Mouse (Mus musculus) kidney, embryonic 16.5 days (tissue): ENCODE data around the gene Git2. TPM values are rescaled to one million over a fixed set of nuclear protein-coding genes. Genes with fewer than 3 reads are reported as not detected.

Experiments used
- ATAC-seq: fragments of 200-750 bp; cut with Nextera tagmentation; 2 replicates; pipeline ENCODE4 v1.8.0; 2017; ENCODE audit warnings: moderate TSS enrichment; ENCODE audit not compliant: low FRiP score, low TSS enrichment
- H3K27ac ChIP-seq: fragments of 300-500 bp; sonication (generic); 2 replicates; pipeline ENCODE4 v1.5.1; 2014; ENCODE audit warnings: low read length
- H3K27me3 ChIP-seq: fragments of 300-500 bp; sonication (generic); 2 replicates; pipeline ENCODE4 v1.6.1; 2014; ENCODE audit warnings: low read length, control low read depth, mixed read lengths; ENCODE audit not compliant: insufficient read depth
- H3K36me3 ChIP-seq: fragments of 300-500 bp; sonication (generic); 2 replicates; pipeline ENCODE4 v1.6.1; 2014; ENCODE audit warnings: low read length, control low read depth, mixed read lengths; ENCODE audit not compliant: insufficient read depth
- H3K4me1 ChIP-seq: fragments of 300-500 bp; sonication (generic); 2 replicates; pipeline ENCODE4 v1.6.1; 2014; ENCODE audit warnings: low read length, control low read depth, mixed read lengths; ENCODE audit not compliant: insufficient read depth
- H3K4me2 ChIP-seq: fragments of 300-500 bp; sonication (generic); replicated peaks from 2 replicates; pipeline ENCODE4 v1.6.1; 2014; ENCODE audit warnings: low read depth, low read length
- H3K4me3 ChIP-seq: fragments of 300-500 bp; sonication (generic); 2 replicates; pipeline ENCODE4 v1.5.1; 2014; ENCODE audit warnings: mild to moderate bottlenecking, low read length
- H3K9ac ChIP-seq: fragments of 300-500 bp; sonication (generic); replicated peaks from 2 replicates; pipeline ENCODE4 v1.6.1; 2014; ENCODE audit warnings: low read length
- H3K9me3 ChIP-seq: fragments of 300-500 bp; sonication (generic); 2 replicates; pipeline ENCODE4 v1.6.1; 2016; ENCODE audit warnings: low read length, control low read depth
- WGBS: fragments of 180-500 bp; shearing (Covaris S2); extraction: QIAGEN DNeasy Blood & Tissue Kit; methylation state at CpG from one replicate; pipeline ENCODE4 v1.1.7; 2014; 5-methylcytosine and 5-hydroxymethylcytosine counted together
- polyA plus RNA-seq: library from polyadenylated mRNA; unstranded; fragments of >200 nt; fragmentation: Nextera tagmentation; extraction: Ambion mirVana; gene quantifications from 2 replicates; pipeline ENCODE4 v1.2.1, GENCODE M21; 2015

The Git2 gene
- polyA plus RNA-seq, 1 experiment from 2014 or later = 45.7 TPM

DNA sequence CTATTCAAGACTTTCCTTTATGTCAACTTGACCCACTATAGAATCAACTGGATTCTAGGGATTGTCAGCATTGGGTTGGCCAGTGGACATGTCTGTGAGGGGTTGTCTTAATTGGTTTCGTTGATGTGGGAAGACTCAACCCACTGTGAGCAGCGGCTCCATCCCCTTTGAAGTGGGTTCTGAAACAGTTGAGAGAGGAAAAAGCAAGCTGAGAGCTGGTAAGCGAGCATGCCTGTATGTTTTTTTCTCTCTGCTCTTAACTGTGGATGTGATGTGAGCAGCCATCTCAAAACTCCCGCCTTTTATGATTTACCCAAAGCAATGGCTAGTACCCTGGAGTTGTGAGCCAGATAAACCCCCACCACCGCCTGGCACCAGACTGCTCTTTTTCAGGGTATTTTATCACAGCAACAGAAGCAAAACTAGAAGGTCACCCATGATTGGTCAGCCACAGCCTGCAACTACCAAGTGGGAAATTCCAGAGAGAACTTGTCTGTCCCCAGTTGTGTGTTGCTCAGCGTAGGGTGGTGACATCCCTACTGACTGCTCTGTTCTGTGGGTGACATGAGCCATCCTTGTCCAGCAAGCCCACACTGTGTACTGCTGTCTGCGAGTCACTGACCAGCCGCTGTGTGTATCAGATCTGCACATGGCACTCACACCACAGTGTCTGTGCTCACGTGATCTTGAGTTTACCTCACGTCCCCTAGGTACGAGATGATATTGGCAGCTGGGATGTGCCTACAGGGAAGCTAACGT lies 8.3 kb upstream of the Git2 start:
- no peak overlapping the region for H3K9ac ChIP-seq
- no peak overlapping the region for H3K4me2 ChIP-seq
- no peaks in the 10 kb centered on the region for H3K27me3 ChIP-seq
- no peak overlapping the region for H3K4me3 ChIP-seq
- ATAC-seq = no peak
- H3K27ac ChIP-seq = no peak overlapping the region
- H3K36me3 ChIP-seq = peaks cover 8% of the 10 kb centered on the region
- H3K9me3 ChIP-seq = no peaks in the 10 kb centered on the region
- WGBS = 82% methylated on average over 12 of the region's 12 CpGs
- peaks cover 18% of the 10 kb centered on the region for H3K4me1 ChIP-seq

- Histone ChIP-seq H3K9ac (no peak overlapping the region), H3K27ac (no peak overlapping the region), H3K36me3 (peaks cover 8% of the 10 kb centered on the region), H3K4me1 (peaks cover 18% of the 10 kb centered on the region), H3K4me3 (no peak overlapping the region), H3K4me2 (no peak overlapping the region), H3K27me3 (no peaks in the 10 kb centered on the region), H3K9me3 (no peaks in the 10 kb centered on the region)
- ATAC-seq = no peak
- 73% methylated on average over 9 of the region's 9 CpGs for WGBS
These were observed 7.7 kb upstream of the Git2 start for GRCm38 (mm10) chr5:114782991-114783390.

DNA sequence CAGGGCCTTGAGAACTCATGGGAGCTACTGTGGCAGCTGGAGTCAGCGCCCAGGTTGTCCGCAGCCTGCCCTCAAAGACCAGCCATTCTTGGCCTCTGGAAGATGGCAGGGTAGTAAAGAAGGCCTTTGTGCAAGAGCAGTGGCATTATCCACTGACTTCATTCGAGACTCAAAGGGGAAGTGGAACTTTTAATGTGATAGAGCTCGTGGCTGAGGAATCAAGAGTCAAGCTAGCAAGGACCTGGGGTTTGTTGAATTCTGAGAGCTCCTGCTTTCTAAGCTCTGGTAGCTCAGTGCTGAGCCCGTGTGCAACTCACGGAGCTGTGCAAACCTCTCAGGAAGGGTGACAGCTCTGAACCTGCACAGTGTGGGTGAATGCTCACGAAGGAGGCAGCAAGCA lies 5.6 kb upstream of the Git2 start:
- Histone ChIP-seq H3K36me3 (no peaks in the 10 kb centered on the region), H3K9ac (no peak overlapping the region), H3K9me3 (no peaks in the 10 kb centered on the region), H3K4me1 (peaks cover 25% of the 10 kb centered on the region), H3K27me3 (no peaks in the 10 kb centered on the region), H3K4me2 (no peak overlapping the region), H3K4me3 (no peak overlapping the region), H3K27ac (no peak overlapping the region)
- WGBS = 82% methylated on average over 7 of the region's 7 CpGs
- ATAC-seq = no peak

DNA sequence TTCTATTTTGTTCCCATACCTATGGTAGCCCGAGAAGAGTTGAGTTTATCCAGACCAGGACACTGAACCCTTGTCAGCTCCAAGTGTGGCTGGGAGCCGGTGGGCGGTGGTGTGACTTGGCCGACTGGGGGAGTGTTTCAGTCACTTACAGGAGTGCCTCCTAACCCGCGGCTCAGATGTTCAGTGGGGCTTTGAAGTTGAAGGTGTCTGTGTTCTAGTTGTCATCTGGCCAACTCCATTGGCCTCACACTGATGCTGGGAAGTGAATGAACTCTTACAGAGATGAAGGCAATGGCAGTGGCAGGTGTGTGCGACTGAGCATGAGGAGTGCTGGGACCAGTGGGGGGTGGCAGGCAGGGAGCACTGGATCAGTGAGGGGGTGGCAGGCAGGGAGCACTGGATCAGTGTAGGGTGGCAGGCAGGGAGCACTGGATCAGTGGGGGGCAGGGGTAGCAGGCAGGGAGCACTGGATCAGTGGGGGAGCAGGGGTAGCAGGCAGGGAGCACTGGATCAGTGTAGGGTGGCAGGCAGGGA lies 4.7 kb upstream of the Git2 start:
- no peak for ATAC-seq
- no peaks in the 10 kb centered on the region for H3K36me3 ChIP-seq

GRCm38 (mm10) chr5:114776174-114776573 lies 857 bp upstream of the Git2 start:
- Histone ChIP-seq H3K36me3 (no peaks in the 10 kb centered on the region), H3K4me1 (peaks cover 32% of the 10 kb centered on the region), H3K9me3 (no peaks in the 10 kb centered on the region), H3K9ac (no peak overlapping the region), H3K4me3 (peak overlapping the region; percentile 85), H3K27ac (no peak overlapping the region), H3K4me2 (peak overlapping the region; percentile 98), H3K27me3 (no peaks in the 10 kb centered on the region)
- WGBS = 61% methylated on average over 7 of the region's 7 CpGs
- no peak for ATAC-seq

More for the DNA sequence above, 4.7 kb upstream of the Git2 start:
- H3K27me3 ChIP-seq = no peaks in the 10 kb centered on the region
- no peak overlapping the region for H3K4me2 ChIP-seq
- H3K4me3 ChIP-seq = no peak overlapping the region
- no peak overlapping the region for H3K27ac ChIP-seq
- H3K9ac ChIP-seq = no peak overlapping the region
- H3K9me3 ChIP-seq = no peaks in the 10 kb centered on the region
- H3K4me1 ChIP-seq = peaks cover 33% of the 10 kb centered on the region
- 42% methylated on average over 7 of the region's 7 CpGs for WGBS

DNA sequence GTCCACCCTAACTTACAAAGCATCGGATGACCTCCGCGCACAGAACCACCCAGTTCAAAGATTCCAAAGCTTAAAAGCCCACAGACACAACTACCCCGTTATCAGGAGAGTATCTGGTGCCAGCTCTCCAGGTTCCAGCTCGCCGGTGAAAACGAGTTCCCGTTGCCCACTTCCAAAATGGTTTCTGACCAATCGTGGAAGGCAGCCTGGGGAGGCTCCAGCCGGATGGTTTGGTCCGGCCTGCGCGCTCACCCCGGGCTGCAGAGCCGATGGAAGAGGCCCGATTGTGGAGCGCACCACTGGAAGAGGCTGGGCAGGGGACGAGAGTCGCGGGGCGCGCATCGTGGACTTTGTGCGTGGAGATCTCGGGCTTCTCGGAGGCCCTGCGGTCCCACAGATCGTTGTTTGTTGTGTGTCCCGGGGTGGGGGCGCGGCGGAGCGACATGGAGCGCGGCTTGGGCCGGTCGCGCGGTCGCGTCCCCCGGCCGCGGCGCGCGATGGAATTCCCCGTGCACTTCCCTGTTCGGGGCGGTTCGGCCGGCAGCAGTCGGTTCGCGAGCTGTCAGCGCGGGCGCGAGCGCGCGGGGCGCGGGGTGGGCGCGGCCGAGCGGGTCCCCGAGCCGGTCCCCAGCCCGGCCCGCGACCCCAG lies 790 bp downstream of the Git2 start, which contains the start of gene Ankrd13a:
Gene Ankrd13a, plus strand, starts transcription at position 275 of the 649 bp plus-strand sequence.
- peak within 1 kb of the TSS; percentile 98 for H3K4me2 ChIP-seq
- WGBS = under 1% methylated on average over 64 of the region's 73 CpGs
- H3K27me3 ChIP-seq = no peaks in the 10 kb centered on the region
- ATAC-seq = peak; percentile 89
- H3K9ac ChIP-seq = peak within 1 kb of the TSS; percentile 96
- peak within 1 kb of the TSS; percentile 90 for H3K27ac ChIP-seq
- no peaks in the 10 kb centered on the region for H3K36me3 ChIP-seq
- peaks cover 25% of the 10 kb centered on the region for H3K4me1 ChIP-seq
- no peaks in the 10 kb centered on the region for H3K9me3 ChIP-seq
- peak within 1 kb of the TSS; percentile 85 for H3K4me3 ChIP-seq

DNA sequence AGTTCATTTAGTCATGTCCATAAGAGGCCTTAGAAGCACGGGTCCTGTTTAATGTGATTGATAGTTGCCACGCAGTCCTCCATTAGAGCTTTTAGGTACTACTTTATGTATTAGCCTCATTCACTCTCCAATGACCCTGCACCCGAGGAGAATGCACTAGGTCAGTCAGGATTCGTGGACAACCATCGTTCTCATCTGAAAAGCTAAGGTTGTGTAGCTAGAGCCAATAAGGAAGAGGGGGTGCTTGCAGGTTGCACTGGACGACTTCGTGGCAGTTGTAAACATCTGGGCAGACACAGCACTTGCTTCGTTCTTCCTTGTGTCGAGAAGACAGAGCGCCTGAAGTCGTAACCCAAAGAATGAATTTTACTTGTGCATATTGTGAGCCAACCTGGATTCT lies 1.5 kb downstream of the Git2 start:
- Histone ChIP-seq H3K36me3 (no peaks in the 10 kb centered on the region), H3K27ac (peak overlapping the region; percentile 90), H3K9ac (peak overlapping the region; percentile 96), H3K9me3 (no peaks in the 10 kb centered on the region), H3K4me3 (peak overlapping the region; percentile 85), H3K4me2 (peak overlapping the region; percentile 98), H3K27me3 (no peaks in the 10 kb centered on the region), H3K4me1 (peaks cover 25% of the 10 kb centered on the region)
- WGBS = 2% methylated on average over 11 of the region's 11 CpGs
- no peak for ATAC-seq

DNA sequence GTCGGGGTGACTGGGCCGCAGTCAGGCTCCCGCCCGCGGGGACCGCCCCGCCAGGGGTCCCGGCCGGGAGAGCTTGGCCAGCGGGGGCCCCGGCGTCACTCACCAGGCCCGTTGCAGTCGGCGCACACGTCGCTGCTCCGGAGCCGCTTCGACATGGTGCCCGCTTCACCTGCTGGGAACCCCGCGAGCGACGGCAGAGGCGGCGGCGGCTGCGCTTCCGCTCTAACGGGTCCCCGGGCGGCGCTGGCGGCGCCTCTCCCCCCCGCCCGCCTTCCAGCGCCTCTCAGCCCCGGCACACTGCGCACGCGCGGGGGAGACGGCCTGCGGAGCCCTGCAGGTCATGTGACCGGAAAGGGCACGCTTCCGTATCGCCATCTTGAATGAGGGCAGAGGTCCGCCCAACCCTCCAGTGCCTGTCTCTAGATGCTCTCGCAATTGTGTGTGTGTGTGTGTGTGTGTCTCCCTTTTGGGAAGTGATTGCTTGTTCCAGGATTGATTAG lies 2.1 kb downstream of the Git2 start:
- Histone ChIP-seq H3K4me2 (peak overlapping the region; percentile 98), H3K36me3 (no peaks in the 10 kb centered on the region), H3K9ac (peak overlapping the region; percentile 96), H3K27me3 (no peaks in the 10 kb centered on the region), H3K9me3 (no peaks in the 10 kb centered on the region), H3K4me1 (peaks cover 25% of the 10 kb centered on the region), H3K4me3 (peak overlapping the region; percentile 85), H3K27ac (peak overlapping the region; percentile 90)
- under 1% methylated on average over 37 of the region's 52 CpGs for WGBS
- peak; percentile 87 for ATAC-seq

DNA sequence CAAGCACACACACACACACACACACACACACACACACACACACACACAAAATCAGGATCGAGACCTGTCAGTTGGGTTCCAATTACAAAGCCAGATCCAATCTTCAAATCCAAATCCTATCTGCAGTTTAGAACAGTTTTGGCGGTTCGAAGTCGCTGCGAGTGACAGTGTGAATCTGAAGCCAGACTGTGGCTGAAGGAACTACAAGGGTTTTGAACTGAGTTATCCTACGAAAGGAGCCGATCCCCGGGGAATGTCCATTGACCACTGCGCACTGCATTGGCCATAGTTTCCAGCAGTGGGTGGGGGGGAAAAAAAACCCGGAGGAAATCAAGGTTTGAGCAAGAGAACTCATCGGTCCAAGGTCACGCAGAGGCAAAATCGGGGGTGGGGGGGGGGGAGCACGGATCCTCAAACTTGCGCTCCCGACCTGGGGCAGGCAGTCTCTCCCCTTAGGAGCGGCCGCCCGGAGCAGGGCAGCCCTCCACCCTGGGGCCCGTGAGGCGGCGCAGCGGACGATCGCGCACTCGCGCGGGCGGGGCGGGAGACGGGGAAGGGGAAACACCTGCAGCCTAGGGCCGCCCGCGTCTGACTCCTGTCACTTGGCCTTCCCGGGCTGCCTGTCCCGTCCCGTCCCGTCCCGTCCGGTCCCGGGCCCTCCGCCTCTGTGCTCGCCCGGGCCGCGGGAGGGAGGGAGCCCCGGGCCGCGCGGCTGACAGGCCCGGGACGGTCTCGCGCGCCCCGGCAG lies 2.7 kb downstream of the Git2 start:
- Histone ChIP-seq H3K27ac (peak overlapping the region; percentile 74), H3K9me3 (no peaks in the 10 kb centered on the region), H3K4me3 (peak overlapping the region; percentile 85), H3K4me1 (peaks cover 25% of the 10 kb centered on the region), H3K4me2 (peak overlapping the region; percentile 98), H3K9ac (peak overlapping the region; percentile 96), H3K27me3 (no peaks in the 10 kb centered on the region), H3K36me3 (no peaks in the 10 kb centered on the region)
- ATAC-seq = peak; percentile 73
- WGBS = under 1% methylated on average over 39 of the region's 57 CpGs
